Mouse (Mus musculus) forebrain, embryonic 14.5 days (tissue): ENCODE measurements around the gene Atxn1. TPM values are rescaled to one million over a fixed set of nuclear protein-coding genes. Genes with fewer than 3 reads are reported as not detected.

ENCODE experiments used
- ATAC-seq: fragments of 200-750 bp; cut with Nextera tagmentation; 2 replicates; pipeline ENCODE4 v1.8.0; 2017; ENCODE audit warnings: mild to moderate bottlenecking, moderate library complexity
- DNase-seq: peaks from one replicate; pipeline ENCODE4 v3.0.0-alpha.2; 2015; ENCODE audit warnings: low spot score
- H3K27ac ChIP-seq: fragments of 300-500 bp; sonication (generic); 2 replicates; pipeline ENCODE4 v1.5.1; 2014; ENCODE audit warnings: low read depth, mild to moderate bottlenecking, control low read depth, low read length, moderate library complexity
- H3K27me3 ChIP-seq: fragments of 300-500 bp; sonication (generic); replicated peaks from 2 replicates; pipeline ENCODE4 v1.6.1; 2014; ENCODE audit warnings: low read length, control low read depth, mixed read lengths; ENCODE audit not compliant: control insufficient read depth, insufficient read depth
- H3K36me3 ChIP-seq: fragments of 300-500 bp; sonication (generic); 2 replicates; pipeline ENCODE4 v1.6.1; 2014; ENCODE audit warnings: low read length, control low read depth; ENCODE audit not compliant: control insufficient read depth, insufficient read depth
- H3K4me1 ChIP-seq: fragments of 300-500 bp; sonication (generic); 2 replicates; pipeline ENCODE4 v1.6.1; 2014; ENCODE audit warnings: antibody characterized with exemption, low read length, control low read depth; ENCODE audit not compliant: control insufficient read depth, insufficient read depth
- H3K4me2 ChIP-seq: fragments of 300-500 bp; sonication (generic); 2 replicates; pipeline ENCODE4 v1.6.1; 2014; ENCODE audit warnings: mild to moderate bottlenecking, control low read depth, low read length
- H3K4me3 ChIP-seq: fragments of 300-500 bp; sonication (generic); 2 replicates; pipeline ENCODE4 v1.5.1; 2014; ENCODE audit warnings: low read depth, low read length, control low read depth
- H3K9ac ChIP-seq: fragments of 300-500 bp; sonication (generic); 2 replicates; pipeline ENCODE4 v1.6.1; 2014; ENCODE audit warnings: mild to moderate bottlenecking, low read length, control low read depth, moderate library complexity
- H3K9me3 ChIP-seq: fragments of 300-500 bp; sonication (generic); replicated peaks from 2 replicates; pipeline ENCODE4 v1.6.1; 2016; ENCODE audit warnings: low read length, control low read depth, mixed read lengths; ENCODE audit not compliant: control insufficient read depth
- WGBS: fragments of 180-500 bp; shearing (Covaris S2); extraction: QIAGEN DNeasy Blood & Tissue Kit; methylation state at CpG from one replicate; pipeline ENCODE4 v1.1.7; 2014; 5-methylcytosine and 5-hydroxymethylcytosine counted together
- polyA plus RNA-seq: library from polyadenylated mRNA; unstranded; fragments of >200 nt; fragmentation: Nextera tagmentation; extraction: Ambion mirVana; gene quantifications from 2 replicates; pipeline ENCODE4 v1.2.1, GENCODE M21; 2014

The Atxn1 gene
- polyA plus RNA-seq, 1 experiment from 2014 or later: 4.3 TPM

DNA sequence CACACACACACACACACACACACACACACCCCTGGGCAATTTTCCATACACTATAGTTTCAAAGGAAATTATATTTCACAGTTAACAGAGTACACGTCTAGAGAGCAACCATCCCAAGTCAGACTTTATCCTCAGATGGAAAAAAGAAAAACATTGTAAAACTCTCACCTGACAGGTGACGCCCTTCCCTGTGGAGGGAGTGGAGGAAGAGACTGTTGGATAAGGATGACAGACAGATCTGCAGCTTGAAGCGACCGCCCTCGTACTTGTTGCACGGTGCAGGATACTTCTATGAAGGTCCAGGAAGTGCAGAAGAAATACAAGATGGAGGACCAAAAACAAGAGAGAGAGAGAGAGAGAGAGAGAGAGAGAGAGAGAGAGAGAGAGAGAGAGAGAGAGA, 8.5 kb downstream of the Atxn1 start:
- no peak overlapping the region for H3K4me2 ChIP-seq
- no peaks in the 10 kb centered on the region for H3K36me3 ChIP-seq
- H3K4me3 ChIP-seq: no peak overlapping the region
- DNase-seq: no peak
- no peak overlapping the region for H3K27ac ChIP-seq
- ATAC-seq: no peak
- no peaks in the 10 kb centered on the region for H3K27me3 ChIP-seq
- H3K4me1 ChIP-seq: peaks cover 17% of the 10 kb centered on the region
- no peaks in the 10 kb centered on the region for H3K9me3 ChIP-seq
- 92% methylated on average over 6 of the region's 6 CpGs for WGBS
- no peak overlapping the region for H3K9ac ChIP-seq

DNA sequence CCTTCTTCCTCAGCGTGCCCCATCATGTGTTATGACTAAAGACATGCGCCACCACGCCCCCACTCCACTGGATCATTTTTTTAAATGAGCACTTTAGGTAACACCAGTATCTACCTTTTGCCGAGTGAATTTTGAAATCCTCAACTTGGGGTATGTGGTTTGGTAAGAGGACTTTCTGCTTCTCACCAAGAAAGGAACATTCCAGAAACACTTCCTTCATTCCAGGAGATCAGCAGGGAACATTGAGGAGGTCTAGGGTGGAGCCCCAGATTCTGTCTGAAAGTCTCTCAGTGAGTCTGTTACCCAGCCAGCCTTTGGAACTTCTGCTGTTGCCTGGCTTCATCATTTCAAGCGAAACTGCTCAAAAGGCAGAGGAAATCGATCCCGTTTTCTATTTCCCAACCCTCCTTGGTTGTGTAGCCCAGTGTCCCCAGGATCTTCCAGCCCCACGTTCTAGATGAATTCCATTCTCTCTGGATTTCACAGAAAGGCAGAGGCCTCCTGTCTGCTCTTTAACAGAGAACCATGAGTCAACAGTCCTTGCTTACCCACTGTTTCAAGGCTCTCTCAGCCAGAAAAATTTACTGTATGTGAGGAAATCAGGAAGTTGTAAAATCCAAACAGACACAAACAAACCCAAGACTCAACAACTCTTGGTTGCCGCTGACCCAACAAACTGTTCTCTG, 9.3 kb downstream of the Atxn1 start:
- 87% methylated on average over 9 of the region's 9 CpGs for WGBS
- no peak for DNase-seq

DNA sequence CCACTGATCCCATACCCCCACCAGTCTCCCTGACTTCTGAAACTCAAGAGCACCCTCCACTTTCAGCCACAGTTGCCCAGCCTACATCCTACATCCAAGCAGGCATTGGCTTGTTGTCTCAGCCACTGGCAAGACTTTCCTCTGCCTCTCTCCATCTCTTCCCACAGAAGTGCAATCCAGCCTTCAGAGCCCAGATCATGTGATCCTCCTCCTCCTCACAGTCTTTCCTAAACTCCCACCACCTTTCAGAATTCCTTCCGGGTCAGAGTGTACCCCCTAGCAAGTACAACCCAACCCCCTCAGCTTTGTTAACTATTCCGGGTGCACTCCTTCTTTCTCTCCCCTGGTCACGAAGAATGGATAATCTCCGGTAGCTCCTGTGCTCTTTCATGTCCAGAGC, 11.7 kb downstream of the Atxn1 start:
- Histone ChIP-seq H3K4me2 (no peak overlapping the region), H3K4me3 (no peak overlapping the region), H3K36me3 (no peaks in the 10 kb centered on the region), H3K27ac (no peak overlapping the region), H3K9me3 (no peaks in the 10 kb centered on the region), H3K4me1 (peaks cover 7% of the 10 kb centered on the region; the same call in 1 of the 2 replicates), H3K27me3 (no peaks in the 10 kb centered on the region), H3K9ac (no peak overlapping the region)
- DNase-seq (no peak), ATAC-seq (no peak)
- WGBS: 52% methylated on average over 4 of the region's 4 CpGs

More for the DNA sequence above, 9.3 kb downstream of the Atxn1 start:
- Histone ChIP-seq H3K4me3 (no peak overlapping the region), H3K4me2 (no peak overlapping the region), H3K9me3 (no peaks in the 10 kb centered on the region), H3K27me3 (no peaks in the 10 kb centered on the region), H3K4me1 (peaks cover 11% of the 10 kb centered on the region), H3K9ac (no peak overlapping the region), H3K36me3 (no peaks in the 10 kb centered on the region), H3K27ac (no peak overlapping the region)
- no peak for ATAC-seq

DNA sequence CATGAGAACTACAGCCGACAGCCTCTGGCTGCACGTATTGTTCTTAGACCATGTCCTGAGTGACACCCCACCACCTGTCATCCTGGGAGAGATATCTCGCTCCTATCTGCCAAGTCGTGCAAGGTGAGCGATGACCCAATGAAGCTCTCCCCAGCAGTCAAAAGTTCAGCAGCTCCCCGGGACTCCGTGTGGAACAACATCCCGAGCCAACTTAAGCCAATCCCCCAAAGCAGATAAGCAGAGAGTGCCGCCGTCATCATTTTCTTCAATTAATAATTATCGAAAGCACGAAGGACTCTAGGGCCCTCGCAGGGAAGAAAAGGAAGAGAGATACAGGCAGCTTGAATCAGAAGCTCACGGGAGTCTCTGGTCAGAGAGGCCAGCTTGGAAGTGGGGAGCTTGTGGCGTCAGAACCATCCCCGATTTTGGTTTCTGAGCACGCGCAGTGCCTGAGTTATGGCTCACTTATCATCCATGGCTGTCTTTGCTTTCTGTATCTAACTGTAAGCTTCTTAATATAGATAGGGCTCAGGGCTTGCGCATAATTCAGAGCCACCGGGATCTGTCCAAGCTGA, 13.7 kb downstream of the Atxn1 start:
- peaks cover 7% of the 10 kb centered on the region; the same call in 1 of the 2 replicates for H3K4me1 ChIP-seq
- H3K36me3 ChIP-seq: no peaks in the 10 kb centered on the region
- no peak for ATAC-seq
- no peak for DNase-seq
- WGBS: 88% methylated on average over 20 of the region's 20 CpGs
- no peaks in the 10 kb centered on the region for H3K9me3 ChIP-seq
- H3K27me3 ChIP-seq: no peaks in the 10 kb centered on the region
- no peak overlapping the region for H3K27ac ChIP-seq
- H3K4me2 ChIP-seq: no peak overlapping the region
- no peak overlapping the region for H3K9ac ChIP-seq
- H3K4me3 ChIP-seq: no peak overlapping the region

DNA sequence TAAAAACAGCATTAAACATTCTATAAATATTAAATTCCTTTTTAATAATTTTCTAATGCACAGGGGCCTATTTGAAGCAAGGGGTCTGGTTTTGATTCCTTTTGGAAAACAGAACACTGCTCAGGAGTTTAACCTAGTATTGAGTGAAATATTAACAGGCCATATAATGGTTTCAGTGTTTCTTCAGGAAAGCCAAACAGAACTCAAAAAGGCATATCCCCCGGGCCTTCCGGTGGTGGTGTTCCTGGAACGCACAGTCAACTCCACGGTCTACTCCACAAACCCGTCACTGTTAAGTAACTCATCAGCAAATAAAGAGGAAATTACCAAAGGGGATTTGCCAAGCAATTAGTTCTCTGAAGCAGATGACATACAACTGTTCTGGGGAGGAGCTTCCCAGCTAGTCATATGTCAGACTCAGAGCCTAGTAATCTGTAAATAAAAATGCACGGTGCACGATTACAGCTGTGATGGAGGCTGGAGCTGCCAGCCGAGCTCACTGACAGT, 14.4 kb downstream of the Atxn1 start:
- WGBS: 47% methylated on average over 8 of the region's 8 CpGs
- Histone ChIP-seq H3K4me3 (no peak overlapping the region), H3K27me3 (no peaks in the 10 kb centered on the region), H3K9ac (no peak overlapping the region), H3K9me3 (no peaks in the 10 kb centered on the region), H3K27ac (0 out of 2 replicates have a peak overlapping the region, but pooled peaks have one; percentile 4), H3K4me2 (no peak overlapping the region), H3K4me1 (peaks cover 7% of the 10 kb centered on the region; the same call in 1 of the 2 replicates), H3K36me3 (no peaks in the 10 kb centered on the region)
- peak; percentile 67 for DNase-seq
- 0 out of 2 replicates have a peak, but pooled peaks have one; percentile 60 for ATAC-seq

DNA sequence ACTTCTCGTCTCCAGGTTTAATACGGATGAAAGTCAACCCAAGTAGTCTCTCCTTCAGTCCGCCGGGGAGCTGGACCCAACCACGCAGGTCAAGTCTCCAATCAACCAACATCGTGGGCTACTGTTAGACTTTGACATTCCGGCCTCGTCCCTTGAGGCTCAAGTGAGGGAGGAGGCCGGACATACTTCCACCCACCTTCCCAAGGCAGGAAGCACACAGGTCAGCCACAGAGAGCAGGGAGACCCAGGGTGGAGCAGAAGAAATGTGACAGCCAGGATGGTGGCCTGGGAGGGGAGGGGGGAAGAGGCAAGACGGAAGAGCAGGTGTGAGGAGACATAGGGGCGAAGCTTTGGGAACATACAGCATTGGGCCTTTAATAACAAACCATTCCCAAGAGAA, 18.7 kb downstream of the Atxn1 start:
- WGBS: 96% methylated on average over 11 of the region's 11 CpGs
- H3K36me3 ChIP-seq: no peaks in the 10 kb centered on the region

DNA sequence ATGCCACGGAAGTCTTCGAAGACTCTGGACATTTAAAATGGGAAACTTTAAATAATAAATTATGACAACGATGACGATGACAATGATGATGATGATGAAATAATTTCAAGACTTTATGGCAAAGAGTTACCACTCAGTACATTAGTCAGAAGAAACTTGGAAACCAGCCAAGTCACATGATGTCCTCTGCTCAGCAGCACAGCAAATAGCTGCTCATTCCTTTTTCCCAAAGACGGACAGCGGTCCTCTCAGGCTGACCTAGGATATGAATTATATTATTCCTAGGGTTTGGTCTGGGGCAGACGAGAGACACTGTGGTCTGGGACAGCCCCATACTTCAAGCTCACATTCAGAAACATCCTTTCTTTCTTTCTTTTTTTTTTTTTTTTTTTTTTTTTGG, 22.5 kb downstream of the Atxn1 start:
- Histone ChIP-seq H3K27me3 (no peaks in the 10 kb centered on the region), H3K9me3 (no peaks in the 10 kb centered on the region), H3K4me1 (no peaks in the 10 kb centered on the region), H3K27ac (no peak overlapping the region), H3K9ac (no peak overlapping the region), H3K4me2 (no peak overlapping the region), H3K4me3 (no peak overlapping the region), H3K36me3 (0 out of 2 replicates have a peak, but pooled peaks cover 3% of the 10 kb centered on the region)
- peak; percentile 53 for DNase-seq
- WGBS: 85% methylated on average over 7 of the region's 7 CpGs
- ATAC-seq: no peak

More for the DNA sequence above, 18.7 kb downstream of the Atxn1 start:
- no peak overlapping the region for H3K4me2 ChIP-seq
- H3K4me3 ChIP-seq: no peak overlapping the region
- H3K27ac ChIP-seq: no peak overlapping the region
- H3K27me3 ChIP-seq: no peaks in the 10 kb centered on the region
- H3K9me3 ChIP-seq: no peaks in the 10 kb centered on the region
- ATAC-seq: no peak
- H3K4me1 ChIP-seq: peaks cover 7% of the 10 kb centered on the region; the same call in 1 of the 2 replicates
- DNase-seq: no peak
- no peak overlapping the region for H3K9ac ChIP-seq

GRCm38 (mm10) chr13:45940714-45941113, 24.1 kb downstream of the Atxn1 start:
- Histone ChIP-seq H3K27ac (no peak overlapping the region), H3K36me3 (0 out of 2 replicates have a peak, but pooled peaks cover 3% of the 10 kb centered on the region), H3K4me1 (no peaks in the 10 kb centered on the region), H3K4me2 (no peak overlapping the region), H3K27me3 (no peaks in the 10 kb centered on the region), H3K9ac (no peak overlapping the region), H3K4me3 (no peak overlapping the region), H3K9me3 (no peaks in the 10 kb centered on the region)
- ATAC-seq (no peak), DNase-seq (no peak)
- WGBS: 85% methylated on average over 4 of the region's 4 CpGs

DNA sequence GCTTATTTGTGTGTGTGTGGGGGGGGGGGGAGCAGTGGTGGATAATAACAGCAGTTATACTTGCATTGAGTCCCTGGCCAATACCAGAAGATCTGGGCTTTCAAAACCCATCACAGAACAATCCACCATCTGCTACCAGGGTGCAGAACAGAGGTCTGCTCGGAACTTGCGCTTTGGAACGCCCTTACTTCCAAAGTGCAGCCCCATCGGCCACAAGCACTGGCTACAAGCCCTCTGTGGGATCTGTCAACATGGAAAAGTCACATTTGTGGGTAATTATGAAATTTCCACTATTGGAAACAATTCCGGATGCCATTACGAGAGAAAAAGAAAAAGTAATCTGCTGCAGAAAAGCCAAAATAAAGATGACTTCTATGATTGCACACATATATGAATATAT, 25.2 kb downstream of the Atxn1 start:
- H3K4me3 ChIP-seq: no peak overlapping the region
- no peaks in the 10 kb centered on the region for H3K9me3 ChIP-seq
- 90% methylated on average over 6 of the region's 6 CpGs for WGBS
- no peaks in the 10 kb centered on the region for H3K27me3 ChIP-seq
- no peak for ATAC-seq
- no peaks in the 10 kb centered on the region for H3K4me1 ChIP-seq
- 0 out of 2 replicates have a peak, but pooled peaks cover 3% of the 10 kb centered on the region for H3K36me3 ChIP-seq
- no peak overlapping the region for H3K27ac ChIP-seq
- no peak for DNase-seq
- no peak overlapping the region for H3K9ac ChIP-seq
- H3K4me2 ChIP-seq: no peak overlapping the region
